Mouse (Mus musculus): Measurements from ENCODE around the gene Neurod2.

DNA sequence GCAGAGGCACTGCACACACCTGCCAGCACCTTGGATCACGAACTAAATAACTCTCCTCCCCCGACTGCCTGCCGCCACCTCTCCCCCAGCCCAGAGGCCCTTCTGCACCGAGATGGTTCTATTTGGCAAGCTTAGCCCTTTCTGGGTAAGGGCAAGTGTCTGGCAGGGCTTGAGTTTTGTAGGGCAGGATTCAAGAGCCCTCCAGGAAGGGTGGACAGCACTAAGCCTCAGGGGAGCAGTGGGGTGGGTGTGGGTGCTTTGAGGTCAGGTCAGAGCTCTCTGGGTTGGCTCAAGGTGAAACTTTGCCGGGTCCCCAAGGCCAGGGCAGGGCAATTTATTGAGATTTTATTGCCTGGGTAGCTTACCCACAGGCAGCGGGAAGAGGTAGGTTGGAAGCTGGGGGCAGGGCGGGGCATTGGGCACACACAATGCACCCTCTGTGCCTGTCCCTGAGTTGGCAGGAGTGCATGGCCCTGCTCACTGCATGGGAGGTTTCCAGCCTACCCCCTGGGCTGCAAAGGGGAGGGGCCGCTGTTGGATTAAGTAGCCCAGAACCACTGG, 24.3 kb upstream of the Neurod2 start:
- TF ChIP-seq CTCF (IDR thresholded peaks at IDR 0.05; ENCODE audit: control insufficient read depth, insufficient read depth, low read length) (no peak), POLR2A (IDR thresholded peaks at IDR 0.05; ENCODE audit: borderline replicate concordance, control insufficient read depth, low read depth, low read length) (no peak)

Measured in bone marrow, adult 2 months (tissue).